In genomic region chr9:15551933-15552851, GRCm38 (mm10) we compare ENCODE assay signal across 16 mouse cellular contexts. TPM values are rescaled to one million over a fixed set of nuclear protein-coding genes. Genes with fewer than 3 reads are reported as not detected.
DNase-seq lines count a peak whose midpoint lies in the region; ATAC-seq and TF ChIP-seq lines count a peak whose summit lies in the region.
"Had no signal": no experiment of that assay in that cellular context is flagged by ENCODE, and none has a peak within 500 bp of the region (broad histone marks: within the 10 kb centered on the region; RNA-seq: fewer than 3 reads in every experiment).

No protein-coding gene starts in this region.

- no peak overlapping the region for H3K4me2 ChIP-seq in embryonic facial prominence, embryonic 14.5 days (ENCODE audit: low read depth, low read length)
- H3K4me2 ChIP-seq: midbrain, embryonic 13.5 days; stomach, embryonic 15.5 days had no signal

- no peaks in the 10 kb centered on the region for H3K9me3 ChIP-seq in embryonic facial prominence, embryonic 14.5 days (ENCODE audit: control insufficient read depth, low read length)
- H3K9me3 ChIP-seq in embryonic facial prominence, embryonic 10.5 days, result no peaks in the 10 kb centered on the region; the same call in 1 of the 2 replicates
- H3K9me3 ChIP-seq: midbrain, embryonic 13.5 days; stomach, embryonic 15.5 days had no signal

- H3K27ac ChIP-seq in embryonic facial prominence, embryonic 14.5 days (replicated peaks; ENCODE audit: low read depth, low read length), result no peak overlapping the region
- no peak overlapping the region for H3K27ac ChIP-seq in embryonic facial prominence, embryonic 10.5 days (replicated peaks)
- no peak overlapping the region for H3K27ac ChIP-seq in liver, adult 2 months (replicated peaks; ENCODE audit: insufficient read depth, low read depth, low read length)
- H3K27ac ChIP-seq: gastrocnemius, adult 2 months; midbrain, embryonic 13.5 days; stomach, embryonic 15.5 days had no signal

- peak; percentile 59 for DNase-seq in embryonic facial prominence, embryonic 14.5 days (ENCODE audit: low spot score)
- no peak for DNase-seq in embryonic facial prominence, embryonic 10.5 days (ENCODE audit: low spot score)
- peak; percentile 39 for DNase-seq in liver, adult 2 months (ENCODE audit: extremely low read depth, low read depth, low spot score)
- DNase-seq in liver (no peak), Patski (ENCODE audit: low read depth, low spot score) (no peak)
- DNase-seq in layer of hippocampus, postnatal 36 days, result peak; percentile 21 to 33
- DNase-seq in thymus, postnatal 36 days, result no peak
- DNase-seq: adrenal gland, adult 2 months; cerebellum, adult 9-10 months; gastrocnemius, adult 2 months; heart, postnatal 14 days; kidney, adult 9 months; lung, adult 2 months had no signal

- peak; percentile 55; the same call in 1 of the 2 replicates for ATAC-seq in embryonic facial prominence, embryonic 14.5 days (ENCODE audit: low read depth)
- ATAC-seq in Patski, result peak; percentile 76
- ATAC-seq in frontal cortex, adult (ENCODE audit: low TSS enrichment), result no peak
- ATAC-seq: midbrain, embryonic 13.5 days had no signal

- no peaks in the 10 kb centered on the region for H3K79me2 ChIP-seq in liver, adult 2 months (ENCODE audit: control insufficient read depth, insufficient read depth, low read length)

- POLR2A ChIA-PET in Patski (lab: Charles Lee), result interaction anchor here (1.0 kb wide), 1 partner anchor 9 kb away, joined by 3 read pairs; no protein-coding TSS in a partner anchor

- 0 out of 2 replicates have a peak, but pooled peaks cover 3% of the 10 kb centered on the region for H3K4me1 ChIP-seq in embryonic facial prominence, embryonic 14.5 days (ENCODE audit: control insufficient read depth, insufficient read depth, low read length)
- no peaks in the 10 kb centered on the region for H3K4me1 ChIP-seq in embryonic facial prominence, embryonic 10.5 days
- H3K4me1 ChIP-seq in liver, adult 2 months (ENCODE audit: control insufficient read depth, insufficient read depth, low read length), result no peaks in the 10 kb centered on the region
- H3K4me1 ChIP-seq: stomach, embryonic 15.5 days had no signal

- WGBS in embryonic facial prominence, embryonic 14.5 days, result 58% methylated on average over 15 of the region's 15 CpGs
- 85% methylated on average over 15 of the region's 15 CpGs for WGBS in embryonic facial prominence, embryonic 10.5 days
- WGBS in liver, adult 2 months, result 31% methylated on average over 15 of the region's 15 CpGs

- H3K9ac ChIP-seq in embryonic facial prominence, embryonic 14.5 days (ENCODE audit: low read depth, low read length), result no peak overlapping the region
- H3K9ac ChIP-seq in liver, adult 2 months (ENCODE audit: low read depth, low read length), result no peak overlapping the region
- H3K9ac ChIP-seq: midbrain, embryonic 13.5 days; stomach, embryonic 15.5 days had no signal

- CTCF ChIA-PET in Patski (lab: Charles Lee), result interaction anchor here (0.8 to 1.9 kb wide), 2 partner anchors 10 to 44 kb away, joined by 3 to 6 read pairs; no protein-coding TSS in a partner anchor

- no peaks in the 10 kb centered on the region for H3K27me3 ChIP-seq in embryonic facial prominence, embryonic 14.5 days (replicated peaks; ENCODE audit: control insufficient read depth, insufficient read depth, low read length)
- no peaks in the 10 kb centered on the region for H3K27me3 ChIP-seq in embryonic facial prominence, embryonic 10.5 days (replicated peaks; ENCODE audit: low read depth, poor library complexity, severe bottlenecking)
- H3K27me3 ChIP-seq in liver, adult 2 months (ENCODE audit: control insufficient read depth, insufficient read depth, low read length), result no peaks in the 10 kb centered on the region
- no peaks in the 10 kb centered on the region for H3K27me3 ChIP-seq in Patski
- H3K27me3 ChIP-seq: midbrain, embryonic 13.5 days; stomach, embryonic 15.5 days had no signal

- H3K36me3 ChIP-seq in embryonic facial prominence, embryonic 14.5 days (ENCODE audit: control insufficient read depth, insufficient read depth, low read length), result no peaks in the 10 kb centered on the region
- no peaks in the 10 kb centered on the region for H3K36me3 ChIP-seq in embryonic facial prominence, embryonic 10.5 days (replicated peaks)
- H3K36me3 ChIP-seq in liver, adult 2 months (ENCODE audit: control insufficient read depth, insufficient read depth, low read length), result no peaks in the 10 kb centered on the region
- H3K36me3 ChIP-seq: midbrain, embryonic 13.5 days; stomach, embryonic 15.5 days had no signal

- TF ChIP-seq CTCF in liver, adult 2 months (IDR thresholded peaks at IDR 0.05; ENCODE audit: low read depth, low read length), result no peak
- no peak for TF ChIP-seq CTCF in Patski (IDR thresholded peaks at IDR 0.05)

- no peak overlapping the region for H3K4me3 ChIP-seq in embryonic facial prominence, embryonic 14.5 days (ENCODE audit: low read depth, low read length)
- no peak overlapping the region for H3K4me3 ChIP-seq in embryonic facial prominence, embryonic 10.5 days
- H3K4me3 ChIP-seq in liver, adult 2 months (ENCODE audit: insufficient read depth, low read depth, low read length), result no peak overlapping the region
- H3K4me3 ChIP-seq: gastrocnemius, adult 2 months; midbrain, embryonic 13.5 days; stomach, embryonic 15.5 days had no signal

- TF ChIP-seq POLR2A in liver, adult 2 months (IDR thresholded peaks at IDR 0.05; ENCODE audit: extremely low read depth, insufficient read depth, low read length), result no peak

- in situ Hi-C loops in Patski (cut with MboI; ENCODE audit: low pct_unique_long_range_greater_than_20kb), result no loop called here

RNA-seq across cellular contexts. Expression of gene Smco4, which starts 59.0 kb away (rescaled TPM):
- polyA plus RNA-seq in embryonic facial prominence, embryonic 14.5 days (2014; fragmentation: Nextera tagmentation; extraction: Ambion mirVana), result 5.6 and 7.3 TPM in 2 replicates
- 2.5 and 2.6 TPM in 2 replicates for polyA plus RNA-seq in embryonic facial prominence, embryonic 10.5 days (2016; fragmentation: Nextera tagmentation; extraction: Ambion mirVana)
- total RNA-seq in liver, adult 2 months (2014; rRNA removed), result 7.9 and 8.9 TPM in 2 replicates
- polyA plus RNA-seq in liver, adult 2 months (2012; rRNA removed), result 5.7 and 5.9 TPM in 2 replicates
- polyA plus RNA-seq in Patski (2021), result 15.8 TPM
- 1 to 10 TPM; 5.7 to 8.0 TPM for total RNA-seq in layer of hippocampus, postnatal 36 days (2021)

Comparison
In these comparisons a context has a peak if more than half of its experiments do, and no peak if none do; other contexts are left out.
1. DNase-seq: peak in embryonic facial prominence, embryonic 14.5 days (single experiment), liver, adult 2 months (single experiment) and layer of hippocampus, postnatal 36 days (2 of 2); none in embryonic facial prominence, embryonic 10.5 days (single experiment), liver (single experiment), Patski (single experiment) and thymus, postnatal 36 days (0 of 2).